Mouse (Mus musculus) hindbrain, embryonic 15.5 days (tissue): ENCODE results near the gene AI464131. TPM values are rescaled to one million over a fixed set of nuclear protein-coding genes. Genes with fewer than 3 reads are reported as not detected.

Experiments
- ATAC-seq: fragments of 200-750 bp; cut with Nextera tagmentation; 2 replicates; pipeline ENCODE4 v1.8.0; 2017; ENCODE audit warnings: low read depth, moderate number of reproducible peaks, moderate TSS enrichment; ENCODE audit not compliant: low FRiP score
- H3K27ac ChIP-seq: fragments of 300-500 bp; sonication (generic); replicated peaks from 2 replicates; pipeline ENCODE4 v1.5.1; 2015; ENCODE audit warnings: mild to moderate bottlenecking, inconsistent platforms
- H3K27me3 ChIP-seq: fragments of 300-500 bp; sonication (generic); 2 replicates; pipeline ENCODE4 v1.6.1; 2015; ENCODE audit warnings: control low read depth, inconsistent platforms
- H3K36me3 ChIP-seq: fragments of 300-500 bp; sonication (generic); 2 replicates; pipeline ENCODE4 v1.6.1; 2015; ENCODE audit warnings: control low read depth, inconsistent platforms
- H3K4me1 ChIP-seq: fragments of 300-500 bp; sonication (generic); replicated peaks from 2 replicates; pipeline ENCODE4 v1.6.1; 2015; ENCODE audit warnings: control low read depth, inconsistent platforms
- H3K4me2 ChIP-seq: fragments of 300-500 bp; sonication (generic); 2 replicates; pipeline ENCODE4 v1.6.1; 2015; ENCODE audit warnings: moderate library complexity, mild to moderate bottlenecking, inconsistent platforms
- H3K4me3 ChIP-seq: fragments of 300-500 bp; sonication (generic); 2 replicates; pipeline ENCODE4 v1.5.1; 2015; ENCODE audit warnings: mild to moderate bottlenecking, inconsistent platforms
- H3K9ac ChIP-seq: fragments of 300-500 bp; sonication (generic); 2 replicates; pipeline ENCODE4 v1.6.1; 2015; ENCODE audit warnings: inconsistent platforms
- H3K9me3 ChIP-seq: fragments of 300-500 bp; sonication (generic); 2 replicates; pipeline ENCODE4 v1.6.1; 2016; ENCODE audit warnings: control low read depth, inconsistent platforms
- WGBS: fragments of 180-500 bp; shearing (Covaris S2); methylation state at CpG from one replicate; pipeline ENCODE4 v1.1.7; 2015; 5-methylcytosine and 5-hydroxymethylcytosine counted together
- polyA plus RNA-seq: library from polyadenylated mRNA; unstranded; fragments of >200 nt; fragmentation: Nextera tagmentation; extraction: Ambion mirVana; gene quantifications from 2 replicates; pipeline ENCODE4 v1.2.1, GENCODE M21; 2015

Gene AI464131
- polyA plus RNA-seq, 1 experiment from 2014 or later = 14.0 TPM

DNA sequence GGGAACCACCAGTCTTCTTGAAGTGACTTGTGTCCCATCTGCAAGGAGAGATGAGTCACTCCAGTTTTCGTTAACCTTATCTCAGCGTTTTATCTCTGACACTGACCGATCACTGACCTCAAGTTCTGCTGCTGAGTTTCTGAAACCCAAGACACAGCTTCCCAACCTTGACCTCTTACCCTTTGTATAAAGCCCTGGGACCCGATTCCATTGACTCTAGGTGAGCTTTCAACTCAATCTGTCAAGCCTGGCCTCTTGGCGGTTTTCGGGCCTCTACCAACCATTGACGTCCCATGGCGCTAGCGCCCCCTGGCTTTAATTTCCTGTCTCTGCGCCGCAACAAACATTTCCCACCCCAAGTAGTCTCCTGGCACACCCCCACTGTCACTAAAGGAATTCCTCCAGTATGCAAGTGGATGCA lies 2.3 kb upstream of the AI464131 start:
- 55% methylated on average over 11 of the region's 11 CpGs for WGBS
- no peaks in the 10 kb centered on the region for H3K36me3 ChIP-seq
- ATAC-seq = no peak
- H3K27me3 ChIP-seq = peaks cover 14% of the 10 kb centered on the region
- peaks cover 40% of the 10 kb centered on the region for H3K4me1 ChIP-seq
- H3K9ac ChIP-seq = no peak overlapping the region
- H3K9me3 ChIP-seq = no peaks in the 10 kb centered on the region
- no peak overlapping the region for H3K4me2 ChIP-seq
- no peak overlapping the region for H3K27ac ChIP-seq
- no peak overlapping the region for H3K4me3 ChIP-seq

GRCm38 (mm10) chr4:41504325-41504724 lies 1.4 kb upstream of the AI464131 start:
- Histone ChIP-seq H3K27ac (no peak overlapping the region), H3K36me3 (no peaks in the 10 kb centered on the region), H3K9ac (no peak overlapping the region), H3K9me3 (no peaks in the 10 kb centered on the region), H3K4me2 (no peak overlapping the region), H3K27me3 (peaks cover 22% of the 10 kb centered on the region), H3K4me3 (no peak overlapping the region), H3K4me1 (peaks cover 41% of the 10 kb centered on the region)
- WGBS = 67% methylated on average over 5 of the region's 5 CpGs
- no peak for ATAC-seq

DNA sequence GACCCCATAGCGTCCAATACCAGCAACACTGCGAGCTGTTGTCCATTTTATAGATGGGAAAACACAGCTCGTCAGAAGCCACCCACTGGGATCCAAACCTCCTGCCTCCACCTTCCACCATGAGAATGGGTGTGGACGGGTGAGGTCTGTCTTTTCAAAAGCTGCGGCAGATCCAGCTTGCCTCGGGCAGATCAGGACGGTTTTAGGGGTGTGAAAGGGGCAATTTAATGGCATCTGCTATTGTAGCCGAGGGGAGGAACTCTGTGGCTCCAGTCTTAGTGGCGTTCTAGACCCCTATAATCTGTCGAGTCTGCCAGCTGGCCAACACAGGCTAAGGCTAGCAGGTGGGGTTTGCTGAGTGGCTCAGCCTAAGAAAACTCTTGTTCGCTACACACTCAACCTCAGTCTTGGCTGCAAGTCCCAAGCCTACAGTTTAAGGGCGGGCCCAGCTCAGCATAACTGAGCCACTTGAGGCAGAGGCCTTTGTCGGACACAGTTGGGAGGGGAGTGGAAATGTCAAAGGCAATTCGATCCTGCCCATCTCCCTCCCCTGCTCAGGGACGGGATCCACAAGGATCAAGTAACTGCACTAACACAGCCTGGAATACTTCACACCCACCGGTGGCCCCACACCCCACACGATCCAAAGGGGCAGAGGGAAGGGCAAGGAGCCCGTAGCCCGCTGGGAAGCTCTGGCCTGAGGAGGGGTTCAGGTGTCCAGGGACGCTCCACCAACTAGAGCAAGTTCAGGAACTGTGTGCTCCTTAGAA lies 520 bp downstream of the AI464131 start:
- H3K36me3 ChIP-seq = no peaks in the 10 kb centered on the region
- H3K27ac ChIP-seq = peak overlapping the region; percentile 54
- peak; percentile 3 for ATAC-seq
- WGBS = 14% methylated on average over 20 of the region's 20 CpGs
- H3K9ac ChIP-seq = peak overlapping the region; percentile 28
- H3K9me3 ChIP-seq = no peaks in the 10 kb centered on the region
- peak overlapping the region; percentile 58 for H3K4me2 ChIP-seq
- H3K4me3 ChIP-seq = peak overlapping the region; percentile 39
- peaks cover 53% of the 10 kb centered on the region for H3K4me1 ChIP-seq
- H3K27me3 ChIP-seq = peaks cover 34% of the 10 kb centered on the region

- no peaks in the 10 kb centered on the region for H3K36me3 ChIP-seq
- H3K9ac ChIP-seq = no peak overlapping the region
- H3K27ac ChIP-seq = no peak overlapping the region
- no peak overlapping the region for H3K4me2 ChIP-seq
- no peak overlapping the region for H3K4me3 ChIP-seq
- peaks cover 46% of the 10 kb centered on the region for H3K4me1 ChIP-seq
- no peaks in the 10 kb centered on the region for H3K9me3 ChIP-seq
- 67% methylated on average over 4 of the region's 4 CpGs for WGBS
- no peak for ATAC-seq
- H3K27me3 ChIP-seq = peaks cover 47% of the 10 kb centered on the region
Measured at GRCm38 (mm10) chr4:41500787-41501186, 2.1 kb downstream of the AI464131 start.

- no peaks in the 10 kb centered on the region for H3K9me3 ChIP-seq
- H3K36me3 ChIP-seq = no peaks in the 10 kb centered on the region
- H3K4me2 ChIP-seq = peak overlapping the region; percentile 57; the same call in 1 of the 2 replicates
- H3K27me3 ChIP-seq = peaks cover 47% of the 10 kb centered on the region
- no peak overlapping the region for H3K9ac ChIP-seq
- peaks cover 46% of the 10 kb centered on the region for H3K4me1 ChIP-seq
- H3K4me3 ChIP-seq = no peak overlapping the region; the same call in 1 of the 2 replicates
- ATAC-seq = no peak
- no peak overlapping the region for H3K27ac ChIP-seq
- 58% methylated on average over 8 of the region's 8 CpGs for WGBS
Measured at GRCm38 (mm10) chr4:41499619-41500018, 3.3 kb downstream of the AI464131 start.

- H3K4me3 ChIP-seq = peak overlapping the region; percentile 36
- ATAC-seq = no peak
- no peak overlapping the region for H3K27ac ChIP-seq
- H3K9ac ChIP-seq = peak overlapping the region; percentile 22
- H3K36me3 ChIP-seq = no peaks in the 10 kb centered on the region
- no peaks in the 10 kb centered on the region for H3K9me3 ChIP-seq
- H3K4me1 ChIP-seq = peaks cover 46% of the 10 kb centered on the region
- peak overlapping the region; percentile 57 for H3K4me2 ChIP-seq
- 10% methylated on average over 43 of the region's 43 CpGs for WGBS
- peaks cover 47% of the 10 kb centered on the region for H3K27me3 ChIP-seq
Measured at GRCm38 (mm10) chr4:41498921-41499391, 3.9 kb downstream of the AI464131 start.

DNA sequence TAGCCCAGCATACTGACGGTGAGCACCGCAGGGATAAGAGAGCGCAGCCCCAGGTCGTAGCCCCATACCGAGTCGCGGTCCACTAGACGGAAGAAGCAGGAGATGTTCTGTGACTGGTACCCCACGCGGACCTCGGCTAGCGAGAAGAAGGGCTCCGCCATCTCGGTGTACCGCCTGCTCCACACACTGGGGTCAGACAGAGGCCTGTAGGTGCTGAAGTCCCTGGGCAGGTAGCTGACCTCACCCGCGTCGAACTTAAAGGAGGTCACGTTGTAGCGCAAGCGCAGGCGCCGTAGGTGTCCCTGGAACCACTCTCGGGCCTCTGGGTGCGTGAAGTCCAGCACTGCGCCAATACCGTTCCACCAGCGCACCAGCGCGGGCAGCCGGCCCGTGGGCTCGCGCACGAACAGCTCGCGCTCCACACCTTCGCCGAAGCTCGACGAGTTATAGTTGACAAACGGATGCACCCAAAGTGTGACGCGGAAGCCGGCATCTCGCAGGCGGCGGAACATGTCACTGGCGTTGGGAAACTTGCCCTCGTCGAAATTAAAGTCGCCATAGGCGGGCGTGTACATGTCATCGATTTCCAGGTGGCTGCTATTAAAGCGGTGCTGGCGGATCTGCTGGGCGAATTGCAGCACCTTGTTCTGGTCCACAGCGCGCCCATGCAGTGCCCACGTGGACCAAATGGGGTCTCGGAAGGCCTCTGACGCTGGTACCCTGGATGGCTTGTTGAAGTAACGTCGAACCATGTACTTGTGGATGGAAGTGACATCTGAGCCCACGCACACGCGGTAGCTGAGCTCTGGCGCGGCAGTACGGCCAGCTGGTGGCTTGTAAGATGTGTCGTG lies 4.7 kb downstream of the AI464131 start:
- WGBS = 12% methylated on average over 72 of the region's 72 CpGs
- Histone ChIP-seq H3K4me3 (peak overlapping the region; percentile 36), H3K9ac (no peak overlapping the region; the same call in 1 of the 2 replicates), H3K36me3 (no peaks in the 10 kb centered on the region), H3K27ac (no peak overlapping the region), H3K4me2 (peak overlapping the region; percentile 57), H3K4me1 (peaks cover 43% of the 10 kb centered on the region), H3K9me3 (no peaks in the 10 kb centered on the region), H3K27me3 (peaks cover 47% of the 10 kb centered on the region)
- no peak for ATAC-seq

DNA sequence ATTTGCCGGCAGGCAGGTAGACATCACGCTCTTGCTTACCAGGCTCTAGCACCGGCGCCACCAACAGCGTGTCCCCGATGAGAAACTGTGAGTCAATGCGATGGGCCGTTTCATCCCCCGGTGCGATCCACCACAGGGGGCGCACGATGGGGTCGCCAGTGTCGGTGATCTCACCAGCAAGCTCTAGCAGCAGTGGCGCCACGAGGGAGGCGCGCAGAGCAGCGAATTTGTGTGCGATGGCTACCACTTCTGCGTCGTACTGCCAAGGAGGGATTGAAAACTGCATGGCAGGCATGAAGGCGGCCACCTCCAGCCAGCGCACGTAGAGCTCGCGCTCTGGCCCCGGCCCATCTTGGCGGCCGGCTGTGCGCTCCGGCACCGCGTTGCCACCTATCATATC lies 5.3 kb downstream of the AI464131 start:
- peak overlapping the region; percentile 57 for H3K4me2 ChIP-seq
- no peaks in the 10 kb centered on the region for H3K36me3 ChIP-seq
- H3K4me3 ChIP-seq = peak overlapping the region; percentile 36
- no peaks in the 10 kb centered on the region for H3K9me3 ChIP-seq
- no peak overlapping the region for H3K27ac ChIP-seq
- H3K27me3 ChIP-seq = peaks cover 47% of the 10 kb centered on the region
- 5% methylated on average over 34 of the region's 34 CpGs for WGBS
- H3K9ac ChIP-seq = no peak overlapping the region; the same call in 1 of the 2 replicates
- peaks cover 36% of the 10 kb centered on the region for H3K4me1 ChIP-seq
- no peak for ATAC-seq

DNA sequence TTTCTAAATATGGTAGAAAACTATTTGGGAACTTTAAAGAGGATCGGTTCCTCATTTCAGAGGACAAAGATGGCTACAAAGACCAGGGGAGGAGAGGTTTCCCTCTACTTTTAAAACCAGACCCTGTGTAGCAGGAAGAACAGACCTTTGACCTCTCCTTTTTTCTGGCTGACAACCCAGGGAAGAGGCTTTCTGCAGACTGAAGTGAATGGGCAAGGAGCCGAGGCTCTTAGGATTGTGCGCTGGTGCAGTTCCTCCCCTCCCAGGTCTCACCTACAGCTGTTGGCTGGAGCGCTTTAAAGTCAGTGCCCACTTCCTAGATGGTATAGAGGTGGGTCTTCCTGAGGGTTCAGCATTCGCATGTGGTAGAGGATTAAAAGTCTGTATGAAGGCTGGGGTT lies 5.8 kb downstream of the AI464131 start:
- WGBS = 56% methylated on average over 5 of the region's 5 CpGs
- Histone ChIP-seq H3K4me1 (peaks cover 31% of the 10 kb centered on the region), H3K36me3 (no peaks in the 10 kb centered on the region), H3K9me3 (no peaks in the 10 kb centered on the region), H3K9ac (no peak overlapping the region), H3K27me3 (peaks cover 47% of the 10 kb centered on the region), H3K27ac (no peak overlapping the region), H3K4me2 (peak overlapping the region; percentile 57), H3K4me3 (peak overlapping the region; percentile 36)
- ATAC-seq = no peak

GRCm38 (mm10) chr4:41495850-41496249 lies 7.0 kb downstream of the AI464131 start:
- Histone ChIP-seq H3K4me2 (no peak overlapping the region), H3K4me3 (no peak overlapping the region), H3K27me3 (peaks cover 42% of the 10 kb centered on the region), H3K9me3 (no peaks in the 10 kb centered on the region), H3K27ac (no peak overlapping the region), H3K9ac (no peak overlapping the region), H3K4me1 (peaks cover 27% of the 10 kb centered on the region), H3K36me3 (no peaks in the 10 kb centered on the region)
- peak; percentile 77 for ATAC-seq
- WGBS = 56% methylated on average over 11 of the region's 11 CpGs

GRCm38 (mm10) chr4:41495076-41495475 lies 7.8 kb downstream of the AI464131 start:
- Histone ChIP-seq H3K9me3 (no peaks in the 10 kb centered on the region), H3K27ac (no peak overlapping the region), H3K36me3 (no peaks in the 10 kb centered on the region), H3K27me3 (peaks cover 34% of the 10 kb centered on the region), H3K4me3 (no peak overlapping the region), H3K4me2 (no peak overlapping the region), H3K9ac (no peak overlapping the region), H3K4me1 (peaks cover 27% of the 10 kb centered on the region)
- no peak for ATAC-seq
- 85% methylated on average over 4 of the region's 4 CpGs for WGBS

DNA sequence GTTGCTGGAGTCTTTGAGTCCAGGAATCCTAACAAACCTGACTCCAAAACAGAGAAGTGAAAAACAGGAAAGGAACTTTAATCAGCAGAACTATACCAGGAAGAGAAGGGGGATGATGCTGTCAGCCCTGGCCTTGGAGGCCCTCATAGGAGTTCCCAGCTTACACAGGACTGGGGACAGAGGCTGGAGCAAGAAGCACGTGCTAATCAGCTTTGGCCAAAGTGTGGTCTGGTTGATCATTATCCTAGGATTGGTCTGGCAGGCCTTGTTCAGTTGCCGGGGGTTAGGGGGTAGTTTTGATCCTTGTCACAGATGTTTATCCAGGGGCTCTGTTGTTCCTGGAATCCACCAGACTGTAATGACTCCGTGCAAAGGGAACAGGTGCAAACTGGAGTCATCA lies 8.5 kb downstream of the AI464131 start:
- WGBS = 44% methylated on average over 3 of the region's 3 CpGs
- Histone ChIP-seq H3K4me2 (no peak overlapping the region), H3K4me1 (peaks cover 27% of the 10 kb centered on the region), H3K9ac (no peak overlapping the region), H3K9me3 (no peaks in the 10 kb centered on the region), H3K27me3 (peaks cover 27% of the 10 kb centered on the region), H3K36me3 (no peaks in the 10 kb centered on the region), H3K4me3 (no peak overlapping the region), H3K27ac (no peak overlapping the region)
- no peak for ATAC-seq
